Mouse (Mus musculus) bone marrow macrophage, adult 2 months (primary cell): ENCODE data around the gene Ppp1r11.

Source experiments
- CTCF ChIP-seq: IDR thresholded peaks from 2 replicates; pipeline ENCODE4 v1.5.1; 2012; ENCODE audit warnings: low read depth, mild to moderate bottlenecking, low read length, moderate library complexity
- POLR2A ChIP-seq: IDR thresholded peaks from 2 replicates; pipeline ENCODE4 v1.6.1; 2012; ENCODE audit warnings: mild to moderate bottlenecking, low read depth, low read length, borderline replicate concordance

DNA sequence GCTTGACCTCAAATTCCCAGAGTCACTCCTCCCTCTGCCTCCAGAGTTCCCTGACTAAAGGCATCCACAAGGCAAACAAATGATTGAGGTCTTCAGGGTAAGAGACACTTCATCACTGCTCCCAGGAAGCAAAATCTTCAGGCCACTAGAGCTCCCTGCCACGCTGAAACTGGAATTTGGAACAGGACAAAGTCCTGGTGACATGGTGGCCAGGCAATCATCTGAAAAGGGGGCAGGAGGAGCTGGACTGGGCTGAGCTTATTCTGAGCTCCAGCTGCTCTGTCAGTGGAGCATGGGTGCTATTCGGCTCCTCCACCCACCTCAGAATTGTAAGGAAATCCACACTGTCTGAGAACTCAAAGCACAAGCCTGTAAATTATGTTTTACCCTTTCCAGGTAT, 39.5 kb downstream of the Ppp1r11 start:
- no peak for TF ChIP-seq CTCF
- no peak for TF ChIP-seq POLR2A
